Mouse (Mus musculus) forebrain, embryonic 11.5 days (tissue): ENCODE results near the gene Zfp14. TPM values are rescaled to one million over a fixed set of nuclear protein-coding genes. Genes with fewer than 3 reads are reported as not detected.
A peak's percentile ranks its signal among the peaks of the same experiment; 100 is the strongest.

Source experiments
- ATAC-seq: fragments of 200-750 bp; cut with Nextera tagmentation; replicated peaks from 2 replicates; pipeline ENCODE4 v1.8.0; 2017; ENCODE audit warnings: moderate TSS enrichment; ENCODE audit not compliant: low FRiP score
- DNase-seq: peaks from one replicate; pipeline ENCODE4 v3.0.0-alpha.2; 2017; ENCODE audit warnings: low spot score
- H3K27ac ChIP-seq: fragments of 300-500 bp; sonication (generic); 2 replicates; pipeline ENCODE4 v1.5.1; 2014; ENCODE audit warnings: low read depth, low read length
- H3K27me3 ChIP-seq: fragments of 300-500 bp; sonication (generic); 2 replicates; pipeline ENCODE4 v1.6.1; 2014; ENCODE audit warnings: mild to moderate bottlenecking, low read length, mixed read lengths; ENCODE audit not compliant: control insufficient read depth, insufficient read depth
- H3K36me3 ChIP-seq: fragments of 300-500 bp; sonication (generic); 2 replicates; pipeline ENCODE4 v1.6.1; 2014; ENCODE audit warnings: mild to moderate bottlenecking, low read length, moderate library complexity, mixed read lengths; ENCODE audit not compliant: control insufficient read depth, insufficient read depth
- H3K4me1 ChIP-seq: fragments of 300-500 bp; sonication (generic); replicated peaks from 2 replicates; pipeline ENCODE4 v1.6.1; 2014; ENCODE audit warnings: low read length, mixed read lengths; ENCODE audit not compliant: control insufficient read depth, insufficient read depth
- H3K4me2 ChIP-seq: fragments of 300-500 bp; sonication (generic); 2 replicates; pipeline ENCODE4 v1.6.1; 2014; ENCODE audit warnings: low read depth, mild to moderate bottlenecking, low read length, moderate library complexity, mixed read lengths; ENCODE audit not compliant: severe bottlenecking
- H3K4me3 ChIP-seq: fragments of 300-500 bp; sonication (generic); 2 replicates; pipeline ENCODE4 v1.5.1; 2014; ENCODE audit warnings: low read depth, low read length
- H3K9ac ChIP-seq: fragments of 300-500 bp; sonication (generic); 2 replicates; pipeline ENCODE4 v1.6.1; 2014; ENCODE audit warnings: low read length
- H3K9me3 ChIP-seq: fragments of 300-500 bp; sonication (generic); 2 replicates; pipeline ENCODE4 v1.6.1; 2016; ENCODE audit warnings: low read length, mixed read lengths; ENCODE audit not compliant: control insufficient read depth
- WGBS: fragments of 180-500 bp; shearing (Covaris S2); extraction: QIAGEN DNeasy Blood & Tissue Kit; methylation state at CpG from one replicate; pipeline ENCODE4 v1.1.7; 2014; 5-methylcytosine and 5-hydroxymethylcytosine counted together
- polyA plus RNA-seq: library from polyadenylated mRNA; unstranded; fragments of >200 nt; fragmentation: Nextera tagmentation; extraction: Ambion mirVana; gene quantifications from 2 replicates; pipeline ENCODE4 v1.2.1, GENCODE M21; 2014

Gene Zfp14
- 5.6 and 6.2 TPM in 2 replicates for polyA plus RNA-seq

DNA sequence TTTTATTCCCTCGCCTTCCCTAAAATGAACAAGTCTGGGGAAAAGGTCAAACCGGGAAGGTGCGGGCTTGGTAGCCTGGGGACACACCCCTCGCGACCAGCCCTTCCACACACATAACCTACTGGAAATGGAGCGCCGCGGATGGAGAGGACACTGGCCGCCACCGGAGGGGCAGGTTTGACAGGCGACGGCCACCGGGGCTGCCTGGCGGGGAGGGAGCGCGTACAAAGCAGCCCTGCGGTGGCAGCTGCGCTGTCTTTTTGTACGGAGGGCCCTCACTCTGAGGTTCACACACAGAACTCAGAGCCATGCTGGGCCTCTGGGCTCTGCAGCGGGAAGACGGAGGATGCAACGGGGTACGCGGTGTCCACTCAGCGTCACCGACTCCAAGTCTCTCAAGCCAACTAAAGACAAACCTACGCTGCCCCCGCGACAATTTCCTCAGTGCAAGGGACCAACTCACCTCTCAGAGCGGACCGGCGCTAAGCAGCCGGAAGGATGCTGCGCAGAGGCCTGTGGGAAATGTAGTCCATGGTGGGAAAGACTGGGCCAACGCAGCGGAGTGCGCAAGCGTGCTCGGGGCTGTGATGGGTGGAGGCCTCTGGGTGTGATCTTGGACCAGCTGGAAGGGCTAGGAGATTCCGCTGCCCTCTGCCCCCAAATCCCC is at the start of gene Zfp14:
Gene Zfp14 (minus strand): TSS at position 499 of the 667 bp plus-strand sequence.
- Histone ChIP-seq H3K4me3 (peak within 1 kb of the TSS; percentile 71), H3K27me3 (no peaks in the 10 kb centered on the region), H3K9me3 (no peaks in the 10 kb centered on the region), H3K36me3 (no peaks in the 10 kb centered on the region; the same call in 1 of the 2 replicates), H3K4me2 (peak within 1 kb of the TSS; percentile 88), H3K9ac (peak within 1 kb of the TSS; percentile 77), H3K27ac (peak within 1 kb of the TSS; percentile 78; the same call in 1 of the 2 replicates), H3K4me1 (no peaks in the 10 kb centered on the region)
- under 1% methylated on average over 40 of the region's 40 CpGs for WGBS
- DNase-seq (peak; percentile 93), ATAC-seq (peak; percentile 99)

DNA sequence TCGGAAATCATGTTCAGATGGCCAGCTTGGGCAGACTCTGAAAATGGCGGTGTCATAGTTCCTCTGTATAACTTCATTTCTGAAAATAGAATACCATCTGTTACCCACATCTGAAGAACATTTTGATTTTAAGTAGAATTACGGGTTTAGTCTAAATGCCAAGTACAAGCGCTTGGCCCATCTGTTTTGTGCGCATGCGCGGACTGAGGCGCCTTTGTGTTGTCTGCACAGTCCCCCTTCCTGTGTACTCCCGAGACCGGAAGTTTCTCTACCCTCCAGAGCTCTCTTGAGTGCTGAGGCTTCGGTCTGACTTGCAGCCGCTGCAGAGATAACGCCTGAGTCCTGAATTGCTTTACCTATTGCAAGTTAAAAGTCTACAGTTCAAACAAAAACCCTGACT is 48.1 kb upstream of the Zfp14 start:
- H3K27ac ChIP-seq: no peak overlapping the region
- peaks cover 17% of the 10 kb centered on the region for H3K9me3 ChIP-seq
- peaks cover 4% of the 10 kb centered on the region; the same call in 1 of the 2 replicates for H3K4me1 ChIP-seq
- no peak for ATAC-seq
- H3K27me3 ChIP-seq: no peaks in the 10 kb centered on the region
- H3K4me2 ChIP-seq: no peak overlapping the region
- WGBS: 94% methylated on average over 13 of the region's 13 CpGs
- H3K36me3 ChIP-seq: peaks cover 34% of the 10 kb centered on the region
- no peak overlapping the region for H3K4me3 ChIP-seq
- no peak overlapping the region for H3K9ac ChIP-seq
- no peak for DNase-seq

DNA sequence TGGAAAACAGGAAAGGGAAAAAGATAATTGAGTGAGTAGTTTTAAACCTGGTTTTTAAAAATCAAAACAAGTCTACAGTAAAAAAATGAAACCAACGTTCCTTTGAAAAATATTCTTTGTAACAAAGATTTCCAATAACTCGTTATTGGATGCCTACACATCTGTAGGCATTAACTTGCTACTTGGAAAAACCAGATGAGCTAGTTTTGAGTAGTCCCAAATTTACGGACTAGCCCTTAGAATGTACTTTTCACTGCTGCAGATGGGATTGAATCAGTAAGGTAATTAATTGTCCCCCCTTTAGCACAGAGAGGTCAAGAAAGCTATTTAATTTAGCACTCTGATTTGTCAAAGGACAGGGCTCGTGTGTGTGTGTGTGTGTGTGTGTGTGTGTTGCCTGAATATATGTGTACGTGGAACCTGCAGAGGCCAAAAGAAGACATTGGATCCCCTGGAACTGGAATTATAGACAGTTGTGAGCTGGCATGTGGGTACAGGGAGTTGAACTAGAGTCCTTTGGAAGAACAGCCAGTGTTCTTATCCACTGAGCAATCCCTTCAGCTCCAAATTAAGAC is 44.5 kb upstream of the Zfp14 start:
- DNase-seq (no peak), ATAC-seq (no peak)
- H3K4me2 ChIP-seq: peak overlapping the region; percentile 62
- peak overlapping the region; percentile 96 for H3K9ac ChIP-seq
- WGBS: 10% methylated on average over 5 of the region's 5 CpGs
- H3K4me1 ChIP-seq: peaks cover 9% of the 10 kb centered on the region; the same call in 1 of the 2 replicates
- H3K4me3 ChIP-seq: peak overlapping the region; percentile 60
- H3K36me3 ChIP-seq: peaks cover 8% of the 10 kb centered on the region; the same call in 1 of the 2 replicates
- no peak overlapping the region; the same call in 1 of the 2 replicates for H3K27ac ChIP-seq
- H3K27me3 ChIP-seq: no peaks in the 10 kb centered on the region
- H3K9me3 ChIP-seq: no peaks in the 10 kb centered on the region

DNA sequence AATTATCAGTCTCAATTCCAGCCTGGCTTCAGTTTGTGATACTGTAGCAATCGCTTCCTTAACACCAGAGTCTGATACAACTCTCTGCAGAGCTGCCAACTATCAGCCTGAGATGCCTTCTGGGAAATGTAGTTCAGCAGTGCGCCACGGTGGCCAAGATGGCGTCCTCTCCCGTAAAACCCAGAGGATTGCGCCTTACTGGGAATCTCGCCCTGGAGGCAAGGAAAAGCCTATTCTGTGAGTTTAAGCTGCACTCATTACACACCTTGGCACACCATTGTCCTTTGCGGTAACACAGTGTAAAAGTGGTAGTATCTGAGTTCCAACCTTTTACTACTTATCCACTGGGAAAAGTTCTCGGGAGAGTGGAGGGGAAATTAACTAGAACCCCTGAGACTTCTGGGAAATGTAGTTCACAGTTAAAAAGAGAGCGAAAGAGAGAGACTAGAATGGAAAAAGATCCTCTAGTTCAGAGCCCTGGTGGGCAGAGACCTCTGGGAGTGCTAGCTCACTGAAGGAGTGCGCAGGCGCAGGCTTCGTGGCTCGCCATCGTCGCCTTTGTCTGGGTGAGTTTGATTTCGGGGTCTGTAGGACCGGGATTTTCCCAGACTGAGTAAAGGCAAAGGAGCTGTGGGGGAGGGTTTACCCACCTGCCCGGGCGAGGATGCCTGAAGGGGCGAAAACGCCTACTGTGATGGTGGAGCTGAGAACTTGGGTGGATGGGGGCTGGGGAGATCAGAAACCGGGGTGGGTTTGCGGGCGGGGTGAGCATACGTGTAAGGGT is 43.7 kb upstream of the Zfp14 start, which contains the start of gene Zfp260:
Gene Zfp260 (plus strand): TSS at position 132 of the 784 bp plus-strand sequence.
- no peaks in the 10 kb centered on the region for H3K9me3 ChIP-seq
- ATAC-seq (peak; percentile 78), DNase-seq (peak; percentile 96)
- WGBS: under 1% methylated on average over 26 of the region's 26 CpGs
- H3K9ac ChIP-seq: peak within 1 kb of the TSS; percentile 96
- H3K27ac ChIP-seq: peak within 1 kb of the TSS; percentile 97
- peak within 1 kb of the TSS; percentile 62 for H3K4me2 ChIP-seq
- peak within 1 kb of the TSS; percentile 60 for H3K4me3 ChIP-seq
- peaks cover 9% of the 10 kb centered on the region; the same call in 1 of the 2 replicates for H3K4me1 ChIP-seq
- H3K27me3 ChIP-seq: no peaks in the 10 kb centered on the region
- H3K36me3 ChIP-seq: peaks cover 5% of the 10 kb centered on the region; the same call in 1 of the 2 replicates

DNA sequence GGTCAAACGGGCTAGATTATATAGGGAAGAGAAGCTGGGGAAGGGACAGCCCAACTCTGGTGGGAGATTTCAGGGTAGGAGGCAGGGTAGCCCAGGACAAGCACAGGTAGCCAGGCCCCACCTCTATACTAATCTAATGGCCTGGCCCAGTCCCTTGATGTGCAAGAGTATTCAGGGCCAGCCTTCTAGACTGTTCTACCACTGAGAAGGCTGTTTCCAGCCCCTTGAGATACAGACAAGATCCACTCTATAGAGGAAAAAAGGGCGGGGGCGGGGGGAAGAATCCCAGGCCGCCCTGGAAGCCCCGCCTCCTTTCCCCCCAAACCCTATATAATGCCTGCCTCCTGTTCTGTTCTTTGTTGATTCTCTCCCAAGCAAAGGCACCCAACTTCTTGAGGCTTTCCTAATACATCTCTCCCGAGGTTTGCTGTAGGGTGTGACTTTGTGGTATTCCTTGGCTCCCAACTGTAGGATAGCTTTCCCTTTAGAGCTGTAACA is 42.8 kb upstream of the Zfp14 start:
- no peak for ATAC-seq
- WGBS: 70% methylated on average over 6 of the region's 6 CpGs
- Histone ChIP-seq H3K27me3 (no peaks in the 10 kb centered on the region), H3K36me3 (peaks cover 5% of the 10 kb centered on the region; the same call in 1 of the 2 replicates), H3K9me3 (no peaks in the 10 kb centered on the region), H3K27ac (no peak overlapping the region), H3K4me2 (peak overlapping the region; percentile 62; the same call in 1 of the 2 replicates), H3K4me1 (peaks cover 13% of the 10 kb centered on the region), H3K4me3 (peak overlapping the region; percentile 60), H3K9ac (peak overlapping the region; percentile 96)
- no peak for DNase-seq

DNA sequence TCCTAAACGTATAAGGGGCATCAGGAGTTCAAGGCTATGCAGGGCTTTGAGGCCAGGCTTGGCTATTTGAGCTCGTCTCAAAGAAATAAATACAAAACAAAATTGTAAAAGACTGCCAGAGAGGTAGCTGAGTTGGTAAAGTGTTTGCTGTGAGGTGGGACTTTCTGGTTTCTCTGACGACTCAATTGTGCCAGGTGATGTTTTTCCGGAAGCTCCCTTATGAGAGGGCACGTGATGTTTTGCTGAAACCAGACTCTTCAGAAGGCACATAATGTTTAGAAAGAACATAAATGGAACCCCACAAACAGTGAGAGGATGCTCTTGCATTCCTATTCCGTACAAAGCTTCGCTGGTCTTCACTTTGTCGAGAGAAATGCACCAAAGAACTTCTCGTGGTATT is 41.5 kb upstream of the Zfp14 start:
- no peak for ATAC-seq
- WGBS: 85% methylated on average over 9 of the region's 9 CpGs

DNA sequence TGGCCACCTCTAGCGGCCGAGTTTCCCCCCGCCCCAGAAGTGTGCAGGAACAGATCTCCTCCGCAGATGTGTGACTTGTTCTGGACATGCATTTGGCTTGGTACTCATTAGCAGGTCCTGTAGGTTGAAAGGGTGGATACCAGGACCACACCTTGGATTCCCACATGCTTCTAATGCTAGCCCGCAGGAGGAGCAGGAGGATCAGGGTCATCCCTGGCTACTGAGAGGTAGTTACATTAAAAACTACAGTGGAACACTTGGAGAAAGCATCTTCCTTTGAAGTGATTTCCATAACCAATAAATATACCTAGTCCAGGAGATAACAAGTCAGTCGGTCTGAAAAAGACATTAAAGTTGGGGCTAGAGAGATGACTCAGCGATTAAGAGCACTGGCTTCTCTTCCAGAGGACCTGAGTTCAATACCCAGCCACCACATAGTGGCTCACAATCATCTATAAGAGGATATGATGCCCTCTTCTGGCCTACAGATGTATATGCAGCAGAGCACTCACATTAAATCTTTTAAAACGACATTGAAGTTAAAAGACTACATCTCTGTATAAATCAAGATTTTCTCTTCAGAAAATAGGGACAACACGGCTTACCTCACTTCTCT is 39.9 kb upstream of the Zfp14 start:
- Histone ChIP-seq H3K36me3 (peaks cover 3% of the 10 kb centered on the region; the same call in 1 of the 2 replicates), H3K9me3 (no peaks in the 10 kb centered on the region), H3K9ac (peak overlapping the region; percentile 80; the same call in 1 of the 2 replicates), H3K4me3 (peak overlapping the region; percentile 66), H3K27ac (peak overlapping the region; percentile 37; the same call in 1 of the 2 replicates), H3K4me2 (peak overlapping the region; percentile 74), H3K4me1 (peaks cover 14% of the 10 kb centered on the region), H3K27me3 (no peaks in the 10 kb centered on the region)
- 8% methylated on average over 9 of the region's 9 CpGs for WGBS
- DNase-seq (no peak), ATAC-seq (peak; percentile 5; the same call in 1 of the 2 replicates)

More for the DNA sequence above, 41.5 kb upstream of the Zfp14 start:
- no peaks in the 10 kb centered on the region for H3K9me3 ChIP-seq
- H3K27me3 ChIP-seq: no peaks in the 10 kb centered on the region
- H3K9ac ChIP-seq: no peak overlapping the region
- peaks cover 15% of the 10 kb centered on the region for H3K4me1 ChIP-seq
- H3K4me3 ChIP-seq: no peak overlapping the region
- no peak for DNase-seq
- no peak overlapping the region for H3K4me2 ChIP-seq
- no peaks in the 10 kb centered on the region for H3K36me3 ChIP-seq
- no peak overlapping the region for H3K27ac ChIP-seq
